Mouse (Mus musculus) limb, embryonic 10.5 days (tissue): Measurements from ENCODE around the gene Arsj. TPM values are rescaled to one million over a fixed set of nuclear protein-coding genes. Genes with fewer than 3 reads are reported as not detected.

ENCODE experiments used
- DNase-seq: peaks from one replicate; pipeline ENCODE4 v3.0.0-alpha.2; 2017; ENCODE audit warnings: low spot score
- H3K27ac ChIP-seq: fragments of 300-500 bp; sonication (generic); 2 replicates; pipeline ENCODE4 v1.5.1; 2016; ENCODE audit warnings: mild to moderate bottlenecking
- H3K27me3 ChIP-seq: fragments of 300-500 bp; sonication (generic); 2 replicates; pipeline ENCODE4 v1.6.1; 2016; ENCODE audit warnings: low read depth, mild to moderate bottlenecking; ENCODE audit not compliant: poor library complexity, severe bottlenecking
- H3K36me3 ChIP-seq: fragments of 300-500 bp; sonication (generic); 2 replicates; pipeline ENCODE4 v1.6.1; 2016; ENCODE audit warnings: mild to moderate bottlenecking, moderate library complexity
- H3K4me1 ChIP-seq: fragments of 300-500 bp; sonication (generic); 2 replicates; pipeline ENCODE4 v1.6.1; 2016
- H3K4me3 ChIP-seq: fragments of 300-500 bp; sonication (generic); 2 replicates; pipeline ENCODE4 v1.5.1; 2016; ENCODE audit warnings: mild to moderate bottlenecking, moderate library complexity
- H3K9me3 ChIP-seq: fragments of 300-500 bp; sonication (generic); replicated peaks from 2 replicates; pipeline ENCODE4 v1.6.1; 2016; ENCODE audit warnings: mild to moderate bottlenecking
- WGBS: fragments of 180-500 bp; shearing (Covaris S2); methylation state at CpG from one replicate; pipeline ENCODE4 v1.1.7; 2016; 5-methylcytosine and 5-hydroxymethylcytosine counted together
- polyA plus RNA-seq: library from polyadenylated mRNA; unstranded; fragments of >200 nt; fragmentation: Nextera tagmentation; extraction: Ambion mirVana; gene quantifications from 2 replicates; pipeline ENCODE4 v1.2.1, GENCODE M21; 2016

Gene Arsj
- polyA plus RNA-seq, 1 experiment from 2014 or later = 0.95 TPM

- Histone ChIP-seq H3K27me3 (no peaks in the 10 kb centered on the region), H3K27ac (peak overlapping the region; percentile 59), H3K9me3 (no peaks in the 10 kb centered on the region), H3K36me3 (no peaks in the 10 kb centered on the region), H3K4me3 (no peak overlapping the region), H3K4me1 (peaks cover 15% of the 10 kb centered on the region)
- DNase-seq = no peak
- WGBS = 74% methylated on average over 1 of the region's 1 CpGs
Observed at GRCm38 (mm10) chr3:126373721-126374120, 10.2 kb downstream of the Arsj start.

- H3K27me3 ChIP-seq = no peaks in the 10 kb centered on the region
- DNase-seq = peak; percentile 47
- peaks cover 11% of the 10 kb centered on the region; the same call in 1 of the 2 replicates for H3K4me1 ChIP-seq
- no peak overlapping the region for H3K4me3 ChIP-seq
- H3K36me3 ChIP-seq = no peaks in the 10 kb centered on the region
- WGBS = 65% methylated on average over 6 of the region's 6 CpGs
- peak overlapping the region; percentile 47; the same call in 1 of the 2 replicates for H3K27ac ChIP-seq
- no peaks in the 10 kb centered on the region for H3K9me3 ChIP-seq
Observed at GRCm38 (mm10) chr3:126379252-126379651, 15.8 kb downstream of the Arsj start.

GRCm38 (mm10) chr3:126379702-126380101 is 16.2 kb downstream of the Arsj start:
- H3K27ac ChIP-seq = no peak overlapping the region; the same call in 1 of the 2 replicates
- H3K9me3 ChIP-seq = no peaks in the 10 kb centered on the region
- H3K4me1 ChIP-seq = peaks cover 11% of the 10 kb centered on the region; the same call in 1 of the 2 replicates
- H3K27me3 ChIP-seq = no peaks in the 10 kb centered on the region
- no peak overlapping the region for H3K4me3 ChIP-seq
- DNase-seq = no peak
- no peaks in the 10 kb centered on the region for H3K36me3 ChIP-seq
- 83% methylated on average over 2 of the region's 2 CpGs for WGBS

DNA sequence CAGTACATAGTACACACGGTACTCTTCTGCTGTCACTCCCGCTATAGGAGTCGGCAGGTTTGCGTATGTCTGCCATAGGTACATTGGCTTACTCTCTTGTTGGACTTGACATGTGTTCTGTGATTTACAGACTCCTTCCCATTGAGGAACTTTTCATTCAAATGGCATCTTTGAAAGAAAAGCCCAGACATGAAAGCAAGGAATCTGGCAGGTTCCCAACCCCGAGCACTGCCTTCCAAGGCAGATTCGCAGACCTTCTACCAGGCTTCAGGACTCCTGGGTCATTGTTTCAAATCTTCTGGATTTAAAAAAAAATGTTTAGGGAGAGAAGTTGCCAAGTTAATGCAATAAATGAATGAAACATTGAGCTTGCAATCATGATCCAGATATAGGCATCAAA is 19.8 kb downstream of the Arsj start:
- no peaks in the 10 kb centered on the region for H3K36me3 ChIP-seq
- no peak overlapping the region for H3K4me3 ChIP-seq
- H3K9me3 ChIP-seq = no peaks in the 10 kb centered on the region
- no peak for DNase-seq
- no peaks in the 10 kb centered on the region for H3K27me3 ChIP-seq
- H3K27ac ChIP-seq = no peak overlapping the region
- H3K4me1 ChIP-seq = peaks cover 11% of the 10 kb centered on the region; the same call in 1 of the 2 replicates
- 95% methylated on average over 6 of the region's 6 CpGs for WGBS

DNA sequence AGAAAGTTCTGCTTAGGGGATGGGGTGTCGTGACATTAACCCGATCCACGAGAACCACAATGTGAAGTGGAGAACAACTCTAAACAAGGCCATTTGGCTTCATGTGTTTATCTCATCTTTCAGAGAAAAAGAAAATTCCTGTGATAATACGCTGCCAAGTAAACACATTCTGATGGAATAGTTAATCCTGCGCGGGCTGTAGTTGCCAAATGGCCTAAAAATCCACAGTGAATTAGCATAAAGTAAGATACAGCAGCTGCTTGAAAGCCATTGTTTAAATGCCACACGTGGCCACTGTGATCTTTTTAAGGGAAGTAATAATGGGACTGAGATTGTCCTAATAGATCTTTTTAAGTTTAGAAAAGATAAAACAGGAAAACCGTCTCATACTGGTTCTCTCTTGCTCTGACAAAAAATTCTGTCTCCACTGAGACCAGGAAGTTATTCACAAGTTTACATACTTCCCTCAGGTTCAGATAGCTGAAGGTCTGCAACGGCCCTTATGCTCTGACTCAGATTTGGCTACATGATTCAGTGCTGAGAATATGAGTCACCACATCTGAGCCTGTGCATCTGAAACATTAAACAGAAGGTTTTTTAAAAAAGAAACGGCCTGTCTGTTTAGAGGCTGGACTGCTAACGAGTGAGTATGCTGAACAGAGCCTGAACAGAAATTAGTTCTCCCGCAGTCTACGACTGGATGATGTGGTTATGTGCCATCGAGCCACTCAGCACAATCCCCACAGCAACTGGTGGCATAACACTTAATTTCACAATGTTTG is 21.4 kb downstream of the Arsj start:
- no peak overlapping the region for H3K4me3 ChIP-seq
- no peak for DNase-seq
- no peaks in the 10 kb centered on the region for H3K36me3 ChIP-seq
- no peaks in the 10 kb centered on the region for H3K27me3 ChIP-seq
- H3K27ac ChIP-seq = no peak overlapping the region; the same call in 1 of the 2 replicates
- peaks cover 1% of the 10 kb centered on the region; the same call in 1 of the 2 replicates for H3K4me1 ChIP-seq
- no peaks in the 10 kb centered on the region for H3K9me3 ChIP-seq
- 78% methylated on average over 14 of the region's 14 CpGs for WGBS

- Histone ChIP-seq H3K36me3 (no peaks in the 10 kb centered on the region), H3K4me1 (no peaks in the 10 kb centered on the region), H3K4me3 (no peak overlapping the region), H3K27me3 (no peaks in the 10 kb centered on the region), H3K9me3 (no peaks in the 10 kb centered on the region), H3K27ac (no peak overlapping the region)
- DNase-seq = no peak
- 89% methylated on average over 2 of the region's 2 CpGs for WGBS
Observed at GRCm38 (mm10) chr3:126397451-126397850, 34.0 kb downstream of the Arsj start.

- no peaks in the 10 kb centered on the region for H3K36me3 ChIP-seq
- WGBS = 81% methylated on average over 7 of the region's 7 CpGs
- no peak overlapping the region for H3K27ac ChIP-seq
- DNase-seq = no peak
- no peak overlapping the region for H3K4me3 ChIP-seq
- H3K4me1 ChIP-seq = no peaks in the 10 kb centered on the region
- H3K9me3 ChIP-seq = no peaks in the 10 kb centered on the region
- no peaks in the 10 kb centered on the region for H3K27me3 ChIP-seq
Observed at GRCm38 (mm10) chr3:126397985-126398630, 34.6 kb downstream of the Arsj start.

DNA sequence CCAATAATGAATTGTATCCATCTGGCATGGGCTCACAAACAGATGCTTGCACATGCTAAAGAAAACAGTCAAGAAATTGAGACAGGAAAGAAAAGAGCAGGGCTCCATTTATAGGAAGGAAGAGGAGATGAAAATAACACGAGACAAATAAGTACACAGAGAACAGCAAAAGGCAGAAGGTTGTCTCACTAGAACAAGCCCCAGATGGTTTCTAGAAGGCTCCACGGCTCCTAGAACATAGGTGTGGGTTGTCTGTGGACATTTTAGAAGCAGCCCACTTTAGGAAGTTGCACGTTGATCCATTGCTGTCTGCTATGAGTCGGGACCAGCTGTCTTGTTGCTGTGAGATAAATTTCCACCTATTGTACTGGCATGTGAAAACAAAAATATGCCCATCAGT is 37.2 kb downstream of the Arsj start:
- 89% methylated on average over 4 of the region's 4 CpGs for WGBS
- H3K4me3 ChIP-seq = no peak overlapping the region
- DNase-seq = no peak
- no peaks in the 10 kb centered on the region for H3K9me3 ChIP-seq
- H3K36me3 ChIP-seq = no peaks in the 10 kb centered on the region
- H3K27ac ChIP-seq = no peak overlapping the region
- H3K27me3 ChIP-seq = no peaks in the 10 kb centered on the region
- no peaks in the 10 kb centered on the region for H3K4me1 ChIP-seq

DNA sequence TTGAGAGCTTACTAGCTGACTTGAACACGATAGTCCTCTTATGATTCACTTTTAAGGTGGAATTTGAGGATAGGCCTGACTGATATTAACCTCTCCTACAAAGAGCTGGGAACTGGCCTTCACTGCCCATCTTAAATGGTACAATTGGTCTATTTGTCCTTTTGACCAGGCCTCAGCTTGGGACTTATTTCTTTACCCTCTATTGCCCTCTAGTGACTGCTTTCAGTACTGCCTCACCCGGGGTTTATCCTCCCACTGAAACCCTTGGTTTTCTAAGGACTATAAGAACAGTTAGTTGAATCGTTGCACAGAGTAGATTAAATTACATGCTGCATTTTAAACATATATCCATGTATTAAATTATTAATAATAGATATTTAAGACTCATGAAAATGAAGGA is 39.4 kb downstream of the Arsj start:
- H3K9me3 ChIP-seq = no peaks in the 10 kb centered on the region
- no peaks in the 10 kb centered on the region for H3K36me3 ChIP-seq
- H3K4me3 ChIP-seq = no peak overlapping the region
- 33% methylated on average over 3 of the region's 3 CpGs for WGBS
- H3K4me1 ChIP-seq = no peaks in the 10 kb centered on the region
- peak; percentile 70 for DNase-seq
- no peaks in the 10 kb centered on the region for H3K27me3 ChIP-seq
- H3K27ac ChIP-seq = no peak overlapping the region

DNA sequence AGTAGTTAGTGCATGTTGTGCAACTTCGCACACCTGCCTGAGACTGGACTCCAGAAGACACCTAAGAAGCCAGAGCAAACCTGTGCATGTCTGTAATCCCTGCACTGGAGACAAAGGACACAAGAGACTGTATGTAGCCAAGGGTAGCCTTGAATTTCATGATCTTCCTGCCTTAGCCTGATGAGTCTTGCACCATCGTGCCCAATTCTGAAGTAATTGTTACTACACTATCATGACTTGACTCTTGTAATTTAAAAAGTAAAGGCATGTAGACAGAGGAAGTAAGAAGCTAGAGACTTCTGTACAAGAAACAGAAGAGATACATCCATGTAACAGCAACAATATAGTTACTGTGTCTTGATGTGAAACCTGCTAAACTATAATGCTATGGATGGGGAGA is 40.7 kb downstream of the Arsj start:
- 88% methylated on average over 2 of the region's 2 CpGs for WGBS
- no peak for DNase-seq
- H3K27me3 ChIP-seq = no peaks in the 10 kb centered on the region
- no peaks in the 10 kb centered on the region for H3K4me1 ChIP-seq
- H3K9me3 ChIP-seq = no peaks in the 10 kb centered on the region
- no peaks in the 10 kb centered on the region for H3K36me3 ChIP-seq
- H3K4me3 ChIP-seq = no peak overlapping the region
- H3K27ac ChIP-seq = no peak overlapping the region

DNA sequence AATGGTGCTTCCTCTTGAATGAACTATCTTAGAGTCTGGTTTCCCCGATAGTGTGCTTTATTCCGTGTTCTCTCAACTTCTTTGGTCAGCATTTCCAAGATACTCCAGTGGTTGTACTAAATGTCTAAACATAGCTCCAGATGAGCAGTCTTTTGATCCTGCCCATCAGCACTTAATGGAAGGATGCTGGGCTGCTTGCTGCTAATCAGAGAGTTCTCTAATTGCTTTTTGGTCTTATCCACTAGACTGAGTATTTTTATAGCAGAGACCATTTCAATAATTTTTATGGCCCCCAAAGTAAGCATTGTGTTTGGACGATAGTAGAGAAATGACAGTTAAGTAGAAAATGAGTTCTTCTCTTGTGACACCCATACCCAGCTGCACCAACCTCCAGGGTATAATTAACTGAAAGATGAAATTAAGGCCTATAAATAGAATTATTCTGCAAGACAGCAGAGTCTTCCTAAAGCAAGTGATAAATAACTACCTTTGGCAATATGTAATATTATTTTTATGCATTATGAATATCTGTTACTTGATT is 67.1 kb downstream of the Arsj start:
- H3K4me3 ChIP-seq = no peak overlapping the region
- no peaks in the 10 kb centered on the region for H3K9me3 ChIP-seq
- H3K36me3 ChIP-seq = no peaks in the 10 kb centered on the region
- H3K4me1 ChIP-seq = no peaks in the 10 kb centered on the region
- no peaks in the 10 kb centered on the region for H3K27me3 ChIP-seq
- DNase-seq = no peak
- 94% methylated on average over 3 of the region's 3 CpGs for WGBS
- H3K27ac ChIP-seq = no peak overlapping the region

- H3K27me3 ChIP-seq = no peaks in the 10 kb centered on the region
- no peaks in the 10 kb centered on the region for H3K9me3 ChIP-seq
- H3K4me3 ChIP-seq = no peak overlapping the region
- H3K4me1 ChIP-seq = 0 out of 2 replicates have a peak, but pooled peaks cover 4% of the 10 kb centered on the region
- no peaks in the 10 kb centered on the region for H3K36me3 ChIP-seq
- H3K27ac ChIP-seq = no peak overlapping the region
- WGBS = 82% methylated on average over 6 of the region's 6 CpGs
- DNase-seq = no peak
Observed at GRCm38 (mm10) chr3:126439331-126439730, 75.8 kb downstream of the Arsj start.

DNA sequence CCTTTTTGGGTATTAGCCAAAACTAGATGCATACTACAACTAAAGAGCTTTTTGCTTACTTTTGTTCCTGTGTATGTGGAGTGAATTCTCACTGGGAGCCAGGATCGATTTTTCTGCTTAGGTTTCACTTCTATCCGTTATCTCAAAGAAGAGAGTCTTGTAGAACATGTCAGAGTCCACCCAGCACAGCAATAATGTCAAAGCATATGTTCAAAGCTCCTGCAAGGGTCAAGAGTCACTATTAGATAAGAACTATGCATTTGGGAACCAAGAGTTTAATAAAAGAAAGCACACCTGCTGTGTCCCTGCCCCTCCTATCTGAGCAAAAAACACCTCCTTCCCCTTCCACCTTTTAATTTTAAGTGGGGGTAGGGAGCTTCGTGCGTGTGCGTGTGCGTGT is 85.6 kb downstream of the Arsj start:
- 59% methylated on average over 6 of the region's 6 CpGs for WGBS
- no peak overlapping the region for H3K27ac ChIP-seq
- H3K9me3 ChIP-seq = no peaks in the 10 kb centered on the region
- 0 out of 2 replicates have a peak, but pooled peaks cover 5% of the 10 kb centered on the region for H3K4me1 ChIP-seq
- H3K36me3 ChIP-seq = no peaks in the 10 kb centered on the region
- no peak overlapping the region for H3K4me3 ChIP-seq
- DNase-seq = no peak
- H3K27me3 ChIP-seq = no peaks in the 10 kb centered on the region
